ENCODE assay signal across 14 mouse cellular contexts in genomic region chr4:119987376-119988087, GRCm38 (mm10).
DNase-seq lines count a peak whose midpoint lies in the region; ATAC-seq and TF ChIP-seq lines count a peak whose summit lies in the region.
"Had no signal": no experiment of that assay in that cellular context is flagged by ENCODE, and none has a peak within 500 bp of the region (broad histone marks: within the 10 kb centered on the region; RNA-seq: fewer than 3 reads in every experiment).

No protein-coding gene starts in this region.

- TF ChIP-seq POLR2A in cortical plate, adult 2 months (IDR thresholded peaks at IDR 0.05; ENCODE audit: extremely low read depth, insufficient read depth, low read length): no peak

- 0 out of 2 replicates have a peak, but pooled peaks have one; percentile 14 for ATAC-seq in forebrain, embryonic 13.5 days
- no peak for ATAC-seq in hindbrain, postnatal 0 days
- no peak for ATAC-seq in granulocyte monocyte progenitor cell, adult 5-6 weeks (replicated peaks; ENCODE audit: poor library complexity, severe bottlenecking)
- ATAC-seq: inflammation-experienced regulatory T-cells, adult 6 months had no signal

- no peak overlapping the region for H3K4me3 ChIP-seq in forebrain, embryonic 13.5 days
- H3K4me3 ChIP-seq in forebrain, embryonic 10.5 days: no peak overlapping the region
- H3K4me3 ChIP-seq in cortical plate, adult 2 months (ENCODE audit: insufficient read depth, low read length): no peak overlapping the region
- H3K4me3 ChIP-seq in hindbrain, postnatal 0 days (ENCODE audit: low read length): no peak overlapping the region
- H3K4me3 ChIP-seq: myocyte had no signal

- DNase-seq in forebrain, embryonic 10.5 days (ENCODE audit: extremely low spot score, low spot score): no peak
- no peak for DNase-seq in hindbrain, postnatal 0 days (ENCODE audit: low spot score)
- peak; percentile 29 for DNase-seq in splenic B cell, adult 2 months (ENCODE audit: low read depth, low spot score)
- DNase-seq in heart, adult 8-10 months (ENCODE audit: low spot score): no peak
- no peak for DNase-seq in urinary bladder, postnatal 14 days (ENCODE audit: low spot score)
- DNase-seq: adrenal gland, postnatal 36 days; B cell, adult 2 months; gastrocnemius, postnatal 14 days; lung, embryonic 14.5 days had no signal

- H3K9ac ChIP-seq in forebrain, embryonic 13.5 days: no peak overlapping the region
- no peak overlapping the region for H3K9ac ChIP-seq in hindbrain, postnatal 0 days (replicated peaks; ENCODE audit: low read length)
- H3K9ac ChIP-seq: lung, embryonic 14.5 days had no signal

- 57% methylated on average over 4 of the region's 4 CpGs for WGBS in forebrain, embryonic 13.5 days
- WGBS in forebrain, embryonic 10.5 days: 60% methylated on average over 4 of the region's 4 CpGs
- WGBS in hindbrain, postnatal 0 days: 26% methylated on average over 4 of the region's 4 CpGs

- H3K36me3 ChIP-seq in forebrain, embryonic 13.5 days (ENCODE audit: poor library complexity, severe bottlenecking): no peaks in the 10 kb centered on the region
- H3K36me3 ChIP-seq in forebrain, embryonic 10.5 days (replicated peaks): no peaks in the 10 kb centered on the region
- no peaks in the 10 kb centered on the region for H3K36me3 ChIP-seq in hindbrain, postnatal 0 days (ENCODE audit: insufficient read depth, low read length)
- no peaks in the 10 kb centered on the region for H3K36me3 ChIP-seq in splenic B cell, adult 2 months (ENCODE audit: control insufficient read depth, insufficient read depth, low read length, poor library complexity, severe bottlenecking)

- H3K27ac ChIP-seq in forebrain, embryonic 13.5 days: peak overlapping the region; percentile 70; the same call in 1 of the 2 replicates
- H3K27ac ChIP-seq in forebrain, embryonic 10.5 days: no peak overlapping the region
- H3K27ac ChIP-seq in cortical plate, adult 2 months (ENCODE audit: insufficient read depth, low read length): peak overlapping the region; percentile 32
- peak overlapping the region; percentile 51 for H3K27ac ChIP-seq in hindbrain, postnatal 0 days

- H3K4me2 ChIP-seq in forebrain, embryonic 13.5 days: no peak overlapping the region
- H3K4me2 ChIP-seq in hindbrain, postnatal 0 days (ENCODE audit: low read depth, low read length): no peak overlapping the region
- H3K4me2 ChIP-seq: lung, embryonic 14.5 days had no signal

- no peak for TF ChIP-seq CTCF in cortical plate, adult 2 months (IDR thresholded peaks at IDR 0.05; ENCODE audit: extremely low read depth, insufficient read depth, low read length)
- no peak for TF ChIP-seq CTCF in hindbrain, postnatal 0 days (IDR thresholded peaks at IDR 0.05; ENCODE audit: low read depth)

- peaks cover 29% of the 10 kb centered on the region for H3K4me1 ChIP-seq in forebrain, embryonic 13.5 days
- H3K4me1 ChIP-seq in forebrain, embryonic 10.5 days: peaks cover 10% of the 10 kb centered on the region
- peaks cover 41% of the 10 kb centered on the region for H3K4me1 ChIP-seq in cortical plate, adult 2 months (ENCODE audit: control insufficient read depth, insufficient read depth, low read length)
- H3K4me1 ChIP-seq in hindbrain, postnatal 0 days (ENCODE audit: insufficient read depth, low read length): peaks cover 36% of the 10 kb centered on the region

- H3K27me3 ChIP-seq in forebrain, embryonic 13.5 days: no peaks in the 10 kb centered on the region
- no peaks in the 10 kb centered on the region for H3K27me3 ChIP-seq in forebrain, embryonic 10.5 days (ENCODE audit: poor library complexity, severe bottlenecking)
- H3K27me3 ChIP-seq in hindbrain, postnatal 0 days (ENCODE audit: insufficient read depth, low read length): no peaks in the 10 kb centered on the region; the same call in 1 of the 2 replicates
- no peaks in the 10 kb centered on the region for H3K27me3 ChIP-seq in splenic B cell, adult 2 months (ENCODE audit: control insufficient read depth, insufficient read depth, low read length, poor library complexity, severe bottlenecking)

- H3K9me3 ChIP-seq in forebrain, embryonic 13.5 days (replicated peaks): no peaks in the 10 kb centered on the region
- no peaks in the 10 kb centered on the region for H3K9me3 ChIP-seq in forebrain, embryonic 10.5 days
- no peaks in the 10 kb centered on the region for H3K9me3 ChIP-seq in hindbrain, postnatal 0 days (ENCODE audit: low read length)
